Mouse (Mus musculus) layer of hippocampus, adult 8-10 months (tissue): ENCODE results near the gene Defa34. TPM values are rescaled to one million over a fixed set of nuclear protein-coding genes. Genes with fewer than 3 reads are reported as not detected.
"Not testable (repeated sequence)": the region's sequence is repeated elsewhere in the genome, so short reads cannot be mapped to it uniquely, and the experiment has no call there.

ENCODE experiments used
- DNase-seq, 2 experiments: peaks; one replicate each; pipeline ENCODE4 v3.0.0; 2022; ENCODE audit warnings: low spot score in 2 of 2
- total RNA-seq, 4 experiments: library from RNA; stranded (reverse); gene quantifications; 2 replicates each; pipeline ENCODE4 v1.2.4; 2022

Defa34 gene
- not detected for total RNA-seq

DNA sequence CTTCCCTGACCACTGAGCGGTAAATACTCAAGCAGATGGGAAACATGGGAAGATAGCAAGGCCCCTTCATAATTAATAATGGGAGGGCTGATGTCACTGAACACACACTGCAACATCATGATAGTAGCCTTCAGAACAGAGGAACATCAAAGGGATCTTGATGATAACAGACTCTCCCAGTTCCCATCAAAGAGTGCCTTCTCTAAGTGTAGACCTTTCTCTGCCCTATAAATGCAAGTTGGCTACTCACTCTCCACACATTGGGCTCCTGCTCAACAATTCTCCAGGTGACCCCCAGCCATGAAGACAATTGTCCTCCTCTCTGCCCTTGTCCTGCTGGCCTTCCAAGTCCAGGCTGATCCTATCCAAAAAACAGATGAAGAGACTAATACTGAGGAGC, at the start of gene Defa34:
Gene Defa34 (plus strand): TSS at position 301 of the 400 bp plus-strand sequence.
- not testable (repeated sequence) for DNase-seq

DNA sequence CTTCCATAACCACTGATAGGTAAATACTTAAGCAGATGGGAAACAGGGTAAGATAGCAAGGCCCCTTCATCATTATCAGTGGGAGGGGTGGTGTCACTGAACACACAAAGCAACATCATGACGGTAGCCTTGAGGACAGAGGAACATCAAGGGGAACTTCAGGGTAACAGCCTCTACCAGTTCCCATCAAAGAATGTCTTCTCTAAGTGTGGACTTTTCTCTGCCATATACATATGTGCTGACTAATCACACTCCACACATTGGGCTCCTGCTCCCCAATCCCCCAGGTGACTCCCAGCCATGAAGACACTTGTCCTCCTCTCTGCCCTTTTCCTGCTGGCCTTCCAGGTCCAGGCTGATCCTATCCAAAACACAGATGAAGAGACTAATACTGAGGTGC, 47.7 kb upstream of the Defa34 start, which contains the start of gene Defa26:
Gene Defa26 (plus strand): TSS at position 301 of the 400 bp plus-strand sequence.
- not testable (repeated sequence) for DNase-seq

DNA sequence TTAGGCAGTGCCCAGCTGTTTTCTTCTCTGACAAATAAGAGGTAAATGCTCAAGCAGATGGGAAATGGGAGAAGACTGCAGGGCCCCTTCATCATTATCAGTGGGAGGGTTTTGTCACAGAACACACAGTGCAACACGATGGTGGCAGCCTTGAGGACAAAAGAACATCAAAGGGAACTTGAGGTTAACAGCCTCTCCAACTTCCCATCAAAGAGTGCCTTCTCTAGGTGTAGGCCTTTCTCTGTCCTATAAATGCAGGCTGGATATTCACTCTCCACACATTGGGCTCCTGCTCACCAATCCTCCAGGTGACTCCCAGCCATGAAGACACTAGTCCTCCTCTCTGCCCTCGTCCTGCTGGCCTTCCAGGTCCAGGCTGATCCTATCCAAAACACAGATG, 10.1 kb upstream of the Defa34 start, which contains the start of gene Defa17:
Gene Defa17 (plus strand): TSS at position 301 of the 400 bp plus-strand sequence.
- DNase-seq, result not testable (repeated sequence)

DNA sequence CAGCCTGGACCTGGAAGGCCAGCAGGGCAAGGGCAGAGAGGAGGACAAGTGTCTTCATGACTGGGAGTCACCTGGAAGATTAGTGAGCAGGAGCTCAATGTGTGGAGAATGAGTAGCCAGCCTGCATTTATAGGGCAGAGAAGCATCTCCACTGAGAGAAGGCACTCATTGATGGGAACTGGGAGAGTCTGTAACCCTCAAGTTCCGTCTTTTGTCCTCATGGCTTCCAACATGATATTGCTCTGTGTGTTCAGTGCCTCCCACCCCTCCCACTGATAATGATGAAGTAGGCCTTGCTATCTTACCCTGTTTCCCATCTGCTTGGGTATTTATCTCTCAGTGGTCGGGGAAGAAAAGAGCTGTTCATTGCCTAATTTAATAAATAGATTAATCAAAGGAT, 37.9 kb downstream of the Defa34 start, which contains the start of gene AY761184:
Gene AY761184 (minus strand): TSS at position 101 of the 400 bp plus-strand sequence.
- DNase-seq, result not testable (repeated sequence)

Other genes starting within 250 kb of the Defa34 start
- gene Defa36, start 238.4 kb upstream of the Defa34 start, total RNA-seq, result not detected
- not detected for gene Gm7849, start 209.2 kb upstream of the Defa34 start, total RNA-seq
- gene Defa20, start 156.5 kb upstream of the Defa34 start, total RNA-seq, result not detected
- gene Defa32, start 136.8 kb upstream of the Defa34 start, total RNA-seq, result not detected
- gene Defa37, start 100.4 kb upstream of the Defa34 start, total RNA-seq, result not detected
- gene Defa28, start 82.8 kb upstream of the Defa34 start, total RNA-seq, result not detected
- not detected for gene Gm7861, start 71.3 kb upstream of the Defa34 start, total RNA-seq
- not detected for gene Defa26, start 47.6 kb upstream of the Defa34 start, total RNA-seq
- gene Defa17, start 10.0 kb upstream of the Defa34 start, total RNA-seq, result not detected
- not detected for gene AY761184, start 37.8 kb downstream of the Defa34 start, total RNA-seq
- not detected for gene Defa24, start 68.7 kb downstream of the Defa34 start, total RNA-seq
- gene Defb50, start 157.7 kb downstream of the Defa34 start, total RNA-seq, result not detected
- not detected for gene Defb2, start 174.1 kb downstream of the Defa34 start, total RNA-seq
- not detected for gene Defb10, start 193.1 kb downstream of the Defa34 start, total RNA-seq
- not detected for gene Defb9, start 219.6 kb downstream of the Defa34 start, total RNA-seq
- gene Defb11, start 240.6 kb downstream of the Defa34 start, total RNA-seq, result not detected